Mouse (Mus musculus) cortical plate, adult 2 months (tissue): ENCODE results near the gene Bspry. TPM values are rescaled to one million over a fixed set of nuclear protein-coding genes. Genes with fewer than 3 reads are reported as not detected.
"Not testable (repeated sequence)": the region's sequence is repeated elsewhere in the genome, so short reads cannot be mapped to it uniquely, and the experiment has no call there.

Experiments used
- H3K27ac ChIP-seq: fragments of 200-500 bp; 2 replicates; pipeline ENCODE4 v1.5.1; 2012; ENCODE audit warnings: low read length, control low read depth, inconsistent platforms; ENCODE audit not compliant: insufficient read depth
- H3K4me1 ChIP-seq: fragments of 200-500 bp; 2 replicates; pipeline ENCODE4 v1.6.1; 2011; ENCODE audit warnings: low read length; ENCODE audit not compliant: control insufficient read depth, insufficient read depth
- H3K4me3 ChIP-seq: fragments of 200-500 bp; 2 replicates; pipeline ENCODE4 v1.5.1; 2011; ENCODE audit warnings: mild to moderate bottlenecking, low read length, control low read depth; ENCODE audit not compliant: insufficient read depth
- CTCF ChIP-seq: fragments of 200-500 bp; IDR thresholded peaks from 2 replicates; pipeline ENCODE4 v1.5.1; 2011; ENCODE audit warnings: mild to moderate bottlenecking, control low read depth, low read length; ENCODE audit not compliant: insufficient read depth; ENCODE audit errors: extremely low read depth
- POLR2A ChIP-seq: fragments of 200-500 bp; IDR thresholded peaks from 2 replicates; pipeline ENCODE4 v1.6.1; 2011; ENCODE audit warnings: mild to moderate bottlenecking, low read length, control low read depth; ENCODE audit not compliant: insufficient read depth; ENCODE audit errors: extremely low read depth
- polyA plus RNA-seq: library from polyadenylated mRNA; depleted of rRNA; stranded (reverse); fragments of >200 nt; gene quantifications from 2 replicates; pipeline ENCODE4 v1.2.3, GENCODE M21; 2012

Bspry gene
- polyA plus RNA-seq, 1 experiment = 0.58 TPM

GRCm38 (mm10) chr4:62479593-62479936 lies 288 bp upstream of the Bspry start:
- H3K4me3 ChIP-seq = peak overlapping the region; percentile 20
- not testable (repeated sequence) for H3K4me1 ChIP-seq, H3K27ac ChIP-seq
- 0 out of 2 replicates have a peak, but pooled peaks have one; percentile 5 for TF ChIP-seq CTCF

- H3K27ac ChIP-seq = no peak overlapping the region
- H3K4me3 ChIP-seq = no peak overlapping the region
- TF ChIP-seq POLR2A = no peak
- TF ChIP-seq CTCF = no peak
- H3K4me1 ChIP-seq = no peaks in the 10 kb centered on the region; the same call in 1 of the 2 replicates
Measured at GRCm38 (mm10) chr4:62480709-62481605, 1.1 kb downstream of the Bspry start.

GRCm38 (mm10) chr4:62484928-62485327 lies 5.1 kb downstream of the Bspry start:
- Histone ChIP-seq H3K4me1 (no peaks in the 10 kb centered on the region), H3K27ac (no peak overlapping the region), H3K4me3 (no peak overlapping the region)
- TF ChIP-seq CTCF (no peak), POLR2A (no peak)

GRCm38 (mm10) chr4:62485450-62486161 lies 5.8 kb downstream of the Bspry start:
- H3K27ac ChIP-seq = no peak overlapping the region
- no peak overlapping the region for H3K4me3 ChIP-seq

GRCm38 (mm10) chr4:62486162-62486696 lies 6.4 kb downstream of the Bspry start:
- TF ChIP-seq POLR2A = no peak
- TF ChIP-seq CTCF = no peak
- Histone ChIP-seq H3K4me3 (no peak overlapping the region), H3K4me1 (no peaks in the 10 kb centered on the region), H3K27ac (no peak overlapping the region)

More at GRCm38 (mm10) chr4:62485450-62486161, 5.8 kb downstream of the Bspry start:
- no peaks in the 10 kb centered on the region for H3K4me1 ChIP-seq
- TF ChIP-seq CTCF (no peak), POLR2A (no peak)

- TF ChIP-seq POLR2A (no peak), CTCF (no peak)
- Histone ChIP-seq H3K4me1 (no peaks in the 10 kb centered on the region), H3K27ac (no peak overlapping the region), H3K4me3 (no peak overlapping the region)
Measured at GRCm38 (mm10) chr4:62487172-62487571, 7.3 kb downstream of the Bspry start.

- no peak overlapping the region for H3K4me3 ChIP-seq
- TF ChIP-seq CTCF (no peak), POLR2A (no peak)
Measured at GRCm38 (mm10) chr4:62487914-62488313, 8.1 kb downstream of the Bspry start.

GRCm38 (mm10) chr4:62492682-62493081 lies 12.8 kb downstream of the Bspry start:
- H3K4me1 ChIP-seq = peaks cover 5% of the 10 kb centered on the region
- H3K4me3 ChIP-seq = no peak overlapping the region
- H3K27ac ChIP-seq = no peak overlapping the region
- TF ChIP-seq CTCF = no peak

More at GRCm38 (mm10) chr4:62487914-62488313, 8.1 kb downstream of the Bspry start:
- no peak overlapping the region for H3K27ac ChIP-seq
- no peaks in the 10 kb centered on the region for H3K4me1 ChIP-seq

- no peak overlapping the region for H3K4me3 ChIP-seq
- H3K27ac ChIP-seq = no peak overlapping the region
- TF ChIP-seq CTCF (no peak), POLR2A (no peak)
- peaks cover 5% of the 10 kb centered on the region for H3K4me1 ChIP-seq
Measured at GRCm38 (mm10) chr4:62494230-62494629, 14.4 kb downstream of the Bspry start.
